Mouse (Mus musculus): ENCODE measurements around the gene Asb7.

- TF ChIP-seq POLR2A (IDR thresholded peaks at IDR 0.05; ENCODE audit: insufficient read depth, low read depth, low read length) (no peak), CTCF (IDR thresholded peaks at IDR 0.05) (no peak)
These were observed 29.1 kb downstream of the Asb7 start for GRCm38 (mm10) chr7:66660291-66660690.
